ENCODE assay signal across 11 mouse cellular contexts in genomic region chr19:45614928-45615327, GRCm38 (mm10). TPM values are rescaled to one million over a fixed set of nuclear protein-coding genes. Genes with fewer than 3 reads are reported as not detected.
DNase-seq lines count a peak whose midpoint lies in the region; ATAC-seq lines count a peak whose summit lies in the region.
"Had no signal": no experiment of that assay in that cellular context is flagged by ENCODE, and none has a peak within 500 bp of the region (broad histone marks: within the 10 kb centered on the region; RNA-seq: fewer than 3 reads in every experiment).

No protein-coding gene starts in this region.

- H3K9ac ChIP-seq in midbrain, embryonic 14.5 days (replicated peaks; ENCODE audit: low read length): no peak overlapping the region

- DNase-seq in cerebellum, adult 18-20 months: peak; percentile 22 to 30
- DNase-seq in cerebellum, postnatal 36 days: no peak
- peak; percentile 29 to 48 for DNase-seq in layer of hippocampus, adult 8-10 months (ENCODE audit: low spot score in 2 of 2)
- no peak for DNase-seq in layer of hippocampus, adult 11-12 months (ENCODE audit: low spot score)
- peak; percentile 24 for DNase-seq in adipocyte (ENCODE audit: low spot score)
- DNase-seq in midbrain, embryonic 14.5 days: peak; percentile 35
- no peak for DNase-seq in B cell, adult 2 months
- DNase-seq: gastrocnemius, adult 2 months; thymus, postnatal 36 days had no signal

- no peaks in the 10 kb centered on the region for H3K36me3 ChIP-seq in midbrain, embryonic 14.5 days (ENCODE audit: control insufficient read depth, insufficient read depth, low read length)

- ATAC-seq in midbrain, embryonic 14.5 days (ENCODE audit: low FRiP score, low TSS enrichment): no peak
- ATAC-seq in megakaryocyte progenitor cell, adult 5-6 weeks (replicated peaks; ENCODE audit: poor library complexity): no peak
- ATAC-seq: inflammation-experienced regulatory T-cells, adult 6 months had no signal

- no peaks in the 10 kb centered on the region for H3K9me3 ChIP-seq in midbrain, embryonic 14.5 days (ENCODE audit: control insufficient read depth, low read length)

- H3K4me1 ChIP-seq in midbrain, embryonic 14.5 days (ENCODE audit: control insufficient read depth, insufficient read depth, low read length): peaks cover 24% of the 10 kb centered on the region

- H3K27me3 ChIP-seq in midbrain, embryonic 14.5 days (ENCODE audit: control insufficient read depth, insufficient read depth, low read length): no peaks in the 10 kb centered on the region

- H3K4me3 ChIP-seq in midbrain, embryonic 14.5 days (replicated peaks; ENCODE audit: low read depth, low read length): no peak overlapping the region
- H3K4me3 ChIP-seq: gastrocnemius, adult 2 months had no signal

- H3K4me2 ChIP-seq in midbrain, embryonic 14.5 days (ENCODE audit: low read length): no peak overlapping the region

- H3K27ac ChIP-seq in midbrain, embryonic 14.5 days (replicated peaks; ENCODE audit: low read depth, low read length): peak overlapping the region; percentile 2; the same call in 1 of the 2 replicates
- H3K27ac ChIP-seq: gastrocnemius, adult 2 months had no signal

- WGBS in midbrain, embryonic 14.5 days: 34% methylated on average over 3 of the region's 3 CpGs

RNA-seq across cellular contexts. Expression of gene Fbxw4, which starts 45.2 kb away (rescaled TPM):
- total RNA-seq in layer of hippocampus, adult 8-10 months (2022): 10 to 100 TPM; 37.7 to 42.2 (median 40.0) TPM
- polyA plus RNA-seq in midbrain, embryonic 14.5 days (2014; fragmentation: Nextera tagmentation; extraction: Ambion mirVana): 5.6 and 8.1 TPM in 2 replicates
- 26.0 and 27.0 TPM in 2 replicates for total RNA-seq in megakaryocyte progenitor cell, adult 5-6 weeks (2015)
- 22.3 and 31.5 TPM in 2 replicates for total RNA-seq in megakaryocyte progenitor cell, adult 5-6 weeks (2017)

RNA-seq across cellular contexts. Expression of gene Gm17018, which starts 54.5 kb away (rescaled TPM):
- total RNA-seq in layer of hippocampus, adult 8-10 months (2022): 10 to 100 TPM; 50.7 to 66.2 (median 63.5) TPM
- polyA plus RNA-seq in midbrain, embryonic 14.5 days (2014; fragmentation: Nextera tagmentation; extraction: Ambion mirVana): 57.0 and 68.6 TPM in 2 replicates
- 21.1 and 32.4 TPM in 2 replicates for total RNA-seq in megakaryocyte progenitor cell, adult 5-6 weeks (2015)
- total RNA-seq in megakaryocyte progenitor cell, adult 5-6 weeks (2017): 39.5 and 40.6 TPM in 2 replicates

RNA-seq across cellular contexts. Expression of gene Poll, which starts 54.6 kb away (rescaled TPM):
- 1 to 10 TPM; 8.9 to 9.9 (median 9.4) TPM for total RNA-seq in layer of hippocampus, adult 8-10 months (2022)
- polyA plus RNA-seq in midbrain, embryonic 14.5 days (2014; fragmentation: Nextera tagmentation; extraction: Ambion mirVana): 11.9 and 14.2 TPM in 2 replicates
- 5.6 and 7.0 TPM in 2 replicates for total RNA-seq in megakaryocyte progenitor cell, adult 5-6 weeks (2015)
- total RNA-seq in megakaryocyte progenitor cell, adult 5-6 weeks (2017): 13.2 and 18.5 TPM in 2 replicates

Comparison
In these comparisons a context has a peak if more than half of its experiments do, and no peak if none do; other contexts are left out.
1. DNase-seq: peak in cerebellum, adult 18-20 months (2 of 2), layer of hippocampus, adult 8-10 months (2 of 2), adipocyte (single experiment) and midbrain, embryonic 14.5 days (single experiment); none in cerebellum, postnatal 36 days (0 of 2), layer of hippocampus, adult 11-12 months (single experiment) and B cell, adult 2 months (0 of 2).